Mouse (Mus musculus) splenic B cell, adult 2 months (primary cell): ENCODE results near the gene Zfp317.
A peak's percentile ranks its signal among the peaks of the same experiment; 100 is the strongest.
"Not testable (repeated sequence)": the region's sequence is repeated elsewhere in the genome, so short reads cannot be mapped to it uniquely, and the experiment has no call there.

Experiments
- DNase-seq: peaks from one replicate; pipeline ENCODE4 v3.0.0-alpha.2; 2011; ENCODE audit warnings: low read depth, low spot score
- H3K27me3 ChIP-seq: 2 replicates; pipeline ENCODE4 v1.6.1; 2012; ENCODE audit warnings: mild to moderate bottlenecking, low read length, moderate library complexity, mixed read lengths; ENCODE audit not compliant: control insufficient read depth, poor library complexity, insufficient read depth, severe bottlenecking
- H3K36me3 ChIP-seq: 2 replicates; pipeline ENCODE4 v1.6.1; 2012; ENCODE audit warnings: mild to moderate bottlenecking, low read length, moderate library complexity, mixed read lengths; ENCODE audit not compliant: control insufficient read depth, poor library complexity, insufficient read depth, severe bottlenecking

Zfp317 gene

GRCm38 (mm10) chr9:19621843-19622822 lies at the start of gene Zfp317:
Zfp317 (plus strand) TSS chr9:19622102.
- 0 out of 2 replicates have a peak, but pooled peaks cover 1% of the 10 kb centered on the region for H3K36me3 ChIP-seq
- H3K27me3 ChIP-seq, result no peaks in the 10 kb centered on the region
- DNase-seq, result peak; percentile 99

GRCm38 (mm10) chr9:19582317-19582716 lies 39.6 kb upstream of the Zfp317 start, which contains the start of gene Olfr855:
Olfr855 (plus strand) TSS chr9:19582617.
- Histone ChIP-seq H3K27me3 (no peaks in the 10 kb centered on the region), H3K36me3 (no peaks in the 10 kb centered on the region)
- DNase-seq, result no peak

- no peak for DNase-seq
- 0 out of 2 replicates have a peak, but pooled peaks cover 1% of the 10 kb centered on the region for H3K36me3 ChIP-seq
These were observed 605 bp upstream of the Zfp317 start for GRCm38 (mm10) chr9:19621297-19621696.

GRCm38 (mm10) chr9:19629574-19629973 lies 7.7 kb downstream of the Zfp317 start:
- Histone ChIP-seq H3K36me3 (peaks cover 2% of the 10 kb centered on the region; the same call in 1 of the 2 replicates), H3K27me3 (no peaks in the 10 kb centered on the region)
- DNase-seq, result no peak

More at GRCm38 (mm10) chr9:19621297-19621696, 605 bp upstream of the Zfp317 start:
- H3K27me3 ChIP-seq, result no peaks in the 10 kb centered on the region

GRCm38 (mm10) chr9:19645193-19645592 lies 23.3 kb downstream of the Zfp317 start:
- Histone ChIP-seq H3K36me3 (peaks cover 10% of the 10 kb centered on the region), H3K27me3 (no peaks in the 10 kb centered on the region)
- no peak for DNase-seq

- Histone ChIP-seq H3K27me3 (no peaks in the 10 kb centered on the region), H3K36me3 (no peaks in the 10 kb centered on the region)
- no peak for DNase-seq
These were observed 68.4 kb downstream of the Zfp317 start for GRCm38 (mm10) chr9:19690281-19690680.

- DNase-seq, result no peak
- Histone ChIP-seq H3K27me3 (no peaks in the 10 kb centered on the region), H3K36me3 (no peaks in the 10 kb centered on the region)
These were observed 69.5 kb downstream of the Zfp317 start for GRCm38 (mm10) chr9:19691426-19691825.

- DNase-seq, result no peak
- Histone ChIP-seq H3K36me3 (no peaks in the 10 kb centered on the region), H3K27me3 (no peaks in the 10 kb centered on the region)
These were observed 70.5 kb downstream of the Zfp317 start for GRCm38 (mm10) chr9:19692430-19692829.

- not testable (repeated sequence) for H3K36me3 ChIP-seq, DNase-seq, H3K27me3 ChIP-seq
These were observed 72.4 kb downstream of the Zfp317 start for GRCm38 (mm10) chr9:19694285-19694684.

GRCm38 (mm10) chr9:19694898-19695379 lies 73.0 kb downstream of the Zfp317 start:
- DNase-seq, H3K27me3 ChIP-seq, H3K36me3 ChIP-seq: not testable (repeated sequence)
